In genomic region chr2:36148876-36149365, GRCm38 (mm10) we compare ENCODE assay signal across 30 mouse cellular contexts. TPM values are rescaled to one million over a fixed set of nuclear protein-coding genes. Genes with fewer than 3 reads are reported as not detected.
DNase-seq lines count a peak whose midpoint lies in the region; ATAC-seq and TF ChIP-seq lines count a peak whose summit lies in the region.
"Had no signal": no experiment of that assay in that cellular context is flagged by ENCODE, and none has a peak within 500 bp of the region (broad histone marks: within the 10 kb centered on the region; RNA-seq: fewer than 3 reads in every experiment).

No protein-coding gene starts in this region.

- H3K27ac ChIP-seq in heart, adult 2 months, result peak overlapping the region; percentile 34
- H3K27ac ChIP-seq in heart, embryonic 14.5 days (replicated peaks in 1 of 2; ENCODE audit: control insufficient read depth in 1 of 2, insufficient read depth in 1 of 2, low read depth in 2 of 2, low read length in 2 of 2), result peak overlapping the region; percentile 73 to 88
- H3K27ac ChIP-seq in embryonic facial prominence, embryonic 12.5 days, result peak overlapping the region; percentile 68
- H3K27ac ChIP-seq in heart, postnatal 0 days (ENCODE audit: low read depth), result peak overlapping the region; percentile 82
- H3K27ac ChIP-seq: embryonic facial prominence, embryonic 15.5 days; forebrain, embryonic 13.5 days; hindbrain, embryonic 13.5 days; left cerebral cortex, adult 2 months; limb, embryonic 12.5 days; liver, embryonic 15.5 days; midbrain, embryonic 10.5 days; midbrain, embryonic 15.5 days; neural tube, embryonic 15.5 days had no signal

- no peak for ATAC-seq in heart, embryonic 14.5 days (ENCODE audit: insufficient number of reproducible peaks, insufficient read depth, low FRiP score, low read depth)
- ATAC-seq in embryonic facial prominence, embryonic 12.5 days (ENCODE audit: insufficient number of reproducible peaks, insufficient read depth, low FRiP score, low TSS enrichment), result no peak; the same call in 1 of the 2 replicates
- peak; percentile 81 for ATAC-seq in heart, postnatal 0 days (ENCODE audit: insufficient read depth, low read depth)
- ATAC-seq: CD4-positive, CD25-positive, alpha-beta regulatory T cell, adult 4 months; forebrain, embryonic 13.5 days; intestine, embryonic 16.5 days; midbrain, embryonic 15.5 days had no signal

- TF ChIP-seq CTCF in heart, adult 2 months (IDR thresholded peaks at IDR 0.05), result no peak
- TF ChIP-seq CTCF in heart, postnatal 0 days (IDR thresholded peaks at IDR 0.05; ENCODE audit: low read depth), result no peak

- intact Hi-C loops in heart, adult 2 months (cut with DNase I), result no loop called here
- intact Hi-C loops in heart, postnatal 25 days (cut with DNase I), result no loop called here

- H3K9me3 ChIP-seq in heart, embryonic 14.5 days (ENCODE audit: control insufficient read depth, low read length), result no peaks in the 10 kb centered on the region
- no peaks in the 10 kb centered on the region for H3K9me3 ChIP-seq in embryonic facial prominence, embryonic 12.5 days
- H3K9me3 ChIP-seq in heart, postnatal 0 days (replicated peaks; ENCODE audit: control insufficient read depth, low read length), result no peaks in the 10 kb centered on the region
- H3K9me3 ChIP-seq: embryonic facial prominence, embryonic 15.5 days; forebrain, embryonic 13.5 days; hindbrain, embryonic 13.5 days; limb, embryonic 12.5 days; liver, embryonic 15.5 days; midbrain, embryonic 10.5 days; midbrain, embryonic 15.5 days; neural tube, embryonic 15.5 days had no signal

- no peak overlapping the region for H3K4me3 ChIP-seq in heart, adult 2 months
- H3K4me3 ChIP-seq in heart, embryonic 14.5 days (ENCODE audit: control insufficient read depth in 1 of 2, insufficient read depth in 1 of 2, low read depth in 1 of 2, low read length in 2 of 2), result no peak overlapping the region
- H3K4me3 ChIP-seq in embryonic facial prominence, embryonic 12.5 days, result no peak overlapping the region
- no peak overlapping the region for H3K4me3 ChIP-seq in heart, postnatal 0 days (ENCODE audit: low read depth, low read length)
- H3K4me3 ChIP-seq: embryonic facial prominence, embryonic 15.5 days; forebrain, embryonic 13.5 days; hindbrain, embryonic 13.5 days; left cerebral cortex, adult 2 months; limb, embryonic 12.5 days; liver, embryonic 15.5 days; midbrain, embryonic 10.5 days; midbrain, embryonic 15.5 days; neural tube, embryonic 15.5 days had no signal

- peak overlapping the region; percentile 33 for H3K4me2 ChIP-seq in heart, embryonic 14.5 days (ENCODE audit: low read length)
- peak overlapping the region; percentile 5; the same call in 1 of the 2 replicates for H3K4me2 ChIP-seq in embryonic facial prominence, embryonic 12.5 days (replicated peaks)
- H3K4me2 ChIP-seq in heart, postnatal 0 days (ENCODE audit: low read depth, low read length), result peak overlapping the region; percentile 2
- H3K4me2 ChIP-seq: embryonic facial prominence, embryonic 15.5 days; forebrain, embryonic 13.5 days; hindbrain, embryonic 13.5 days; limb, embryonic 12.5 days; liver, embryonic 15.5 days; lung, embryonic 14.5 days; midbrain, embryonic 15.5 days; neural tube, embryonic 15.5 days had no signal

- no peaks in the 10 kb centered on the region; the same call in none of the 2 replicates for H3K79me2 ChIP-seq in heart, adult 2 months (replicated peaks; ENCODE audit: control insufficient read depth, insufficient read depth, low read length)

- peaks cover 2% of the 10 kb centered on the region for H3K36me3 ChIP-seq in heart, adult 2 months (ENCODE audit: control insufficient read depth, insufficient read depth, low read length)
- H3K36me3 ChIP-seq in heart, embryonic 14.5 days (ENCODE audit: control insufficient read depth, insufficient read depth, low read length), result peaks cover 11% of the 10 kb centered on the region
- H3K36me3 ChIP-seq in embryonic facial prominence, embryonic 12.5 days, result peaks cover 7% of the 10 kb centered on the region
- H3K36me3 ChIP-seq in heart, postnatal 0 days (replicated peaks; ENCODE audit: control insufficient read depth, insufficient read depth, low read length), result peaks cover 8% of the 10 kb centered on the region

- TF ChIP-seq POLR2A in heart, adult 2 months (IDR thresholded peaks at IDR 0.05; ENCODE audit: insufficient read depth, low read depth, low read length), result no peak

- 57% methylated on average over 7 of the region's 7 CpGs for WGBS in heart, adult 2 months
- 32% methylated on average over 7 of the region's 7 CpGs for WGBS in heart, embryonic 14.5 days
- WGBS in embryonic facial prominence, embryonic 12.5 days, result 19% methylated on average over 7 of the region's 7 CpGs
- 32% methylated on average over 7 of the region's 7 CpGs for WGBS in heart, postnatal 0 days

- H3K27me3 ChIP-seq in heart, adult 2 months (ENCODE audit: control insufficient read depth, insufficient read depth, low read length), result no peaks in the 10 kb centered on the region
- no peaks in the 10 kb centered on the region for H3K27me3 ChIP-seq in heart, embryonic 14.5 days (ENCODE audit: control insufficient read depth, insufficient read depth, low read length)
- H3K27me3 ChIP-seq in embryonic facial prominence, embryonic 12.5 days, result no peaks in the 10 kb centered on the region
- H3K27me3 ChIP-seq in heart, postnatal 0 days (ENCODE audit: control insufficient read depth, insufficient read depth, low read length), result no peaks in the 10 kb centered on the region
- H3K27me3 ChIP-seq: embryonic facial prominence, embryonic 15.5 days; forebrain, embryonic 13.5 days; hindbrain, embryonic 13.5 days; limb, embryonic 12.5 days; liver, embryonic 15.5 days; midbrain, embryonic 15.5 days; neural tube, embryonic 15.5 days had no signal

- DNase-seq in heart, adult 2 months, result no peak
- DNase-seq in heart, postnatal 25 days (ENCODE audit: low spot score), result no peak
- no peak for DNase-seq in heart, adult 8-10 months (ENCODE audit: low spot score)
- DNase-seq in heart, postnatal 0 days (ENCODE audit: low spot score), result peak; percentile 37
- no peak for DNase-seq in layer of hippocampus, adult 9-11 months
- DNase-seq: adrenal gland, postnatal 14 days; cerebellum, adult 11 months; cerebellum, adult 9-10 months; cerebellum, postnatal 36 days; gastrocnemius, postnatal 10 days; kidney, adult 8-10 months; kidney, postnatal 14 days; lung, embryonic 14.5 days; retina, postnatal 1 day; right cerebral cortex, postnatal 14 days had no signal

- no peaks in the 10 kb centered on the region for H3K4me1 ChIP-seq in heart, adult 2 months (ENCODE audit: control insufficient read depth, insufficient read depth, low read length)
- peaks cover 6 to 16% of the 10 kb centered on the region in 2 experiments for H3K4me1 ChIP-seq in heart, embryonic 14.5 days (ENCODE audit: control insufficient read depth in 2 of 2, insufficient read depth in 2 of 2, low read length in 2 of 2)
- H3K4me1 ChIP-seq in embryonic facial prominence, embryonic 12.5 days, result peaks cover 30% of the 10 kb centered on the region
- H3K4me1 ChIP-seq in heart, postnatal 0 days (ENCODE audit: control insufficient read depth, insufficient read depth), result 0 out of 2 replicates have a peak, but pooled peaks cover 4% of the 10 kb centered on the region
- H3K4me1 ChIP-seq: embryonic facial prominence, embryonic 15.5 days; forebrain, embryonic 13.5 days; hindbrain, embryonic 13.5 days; liver, embryonic 15.5 days; midbrain, embryonic 10.5 days; midbrain, embryonic 15.5 days; neural tube, embryonic 15.5 days had no signal

- TF ChIP-seq EP300 in heart, adult 2 months (IDR thresholded peaks at IDR 0.05; ENCODE audit: insufficient read depth, low read depth, low read length), result no peak
- TF ChIP-seq EP300 in heart, postnatal 0 days (IDR thresholded peaks at IDR 0.05; ENCODE audit: low read depth), result no peak

- H3K9ac ChIP-seq in heart, adult 2 months (ENCODE audit: low read depth, low read length), result no peak overlapping the region
- peak overlapping the region; percentile 50 for H3K9ac ChIP-seq in heart, embryonic 14.5 days (ENCODE audit: low read length)
- no peak overlapping the region for H3K9ac ChIP-seq in embryonic facial prominence, embryonic 12.5 days
- no peak overlapping the region for H3K9ac ChIP-seq in heart, postnatal 0 days (replicated peaks; ENCODE audit: low read depth, low read length)
- H3K9ac ChIP-seq: embryonic facial prominence, embryonic 15.5 days; forebrain, embryonic 13.5 days; hindbrain, embryonic 13.5 days; limb, embryonic 12.5 days; liver, embryonic 15.5 days; lung, embryonic 14.5 days; midbrain, embryonic 15.5 days; neural tube, embryonic 15.5 days had no signal

RNA-seq across cellular contexts. Expression of gene Rbm18, which starts 12.3 kb away (rescaled TPM):
- total RNA-seq in heart, adult 2 months (2021), result 10 to 100 TPM; 31.7 to 33.9 TPM
- 15.4 and 33.0 TPM in 2 replicates for polyA plus RNA-seq in heart, adult 2 months (2012; rRNA removed)
- total RNA-seq in heart, postnatal 25 days (2021), result 10 to 100 TPM; 34.5 to 38.1 TPM
- 66.1 and 66.3 TPM in 2 replicates for polyA plus RNA-seq in heart, embryonic 14.5 days (2014; fragmentation: Nextera tagmentation; extraction: Ambion mirVana)
- total RNA-seq in heart, adult 8-10 months (2022), result 10 to 100 TPM; 31.0 to 37.1 (median 33.3) TPM
- polyA plus RNA-seq in embryonic facial prominence, embryonic 12.5 days (2016; fragmentation: Nextera tagmentation; extraction: Ambion mirVana), result 96.2 and 96.3 TPM in 2 replicates
- 54.6 and 60.5 TPM in 2 replicates for total RNA-seq in heart, postnatal 0 days (2014; rRNA removed; ENCODE audit: low replicate concordance)
- polyA plus RNA-seq in heart, postnatal 0 days (2015; fragmentation: Nextera tagmentation; extraction: Ambion mirVana), result 53.4 and 54.2 TPM in 2 replicates

RNA-seq across cellular contexts. Expression of gene Mrrf, which starts 12.7 kb away (rescaled TPM):
- total RNA-seq in heart, adult 2 months (2021), result 10 to 100 TPM; 36.2 to 46.8 TPM
- 70.1 and 71.7 TPM in 2 replicates for polyA plus RNA-seq in heart, adult 2 months (2012; rRNA removed)
- 10 to 100 TPM; 41.9 to 43.3 TPM for total RNA-seq in heart, postnatal 25 days (2021)
- 42.7 and 45.1 TPM in 2 replicates for polyA plus RNA-seq in heart, embryonic 14.5 days (2014; fragmentation: Nextera tagmentation; extraction: Ambion mirVana)
- total RNA-seq in heart, adult 8-10 months (2022), result 10 to 100 TPM; 40.5 to 44.0 (median 42.3) TPM
- 24.5 and 29.1 TPM in 2 replicates for polyA plus RNA-seq in embryonic facial prominence, embryonic 12.5 days (2016; fragmentation: Nextera tagmentation; extraction: Ambion mirVana)
- 22.5 and 38.5 TPM in 2 replicates for total RNA-seq in heart, postnatal 0 days (2014; rRNA removed; ENCODE audit: low replicate concordance)
- 29.7 and 37.0 TPM in 2 replicates for polyA plus RNA-seq in heart, postnatal 0 days (2015; fragmentation: Nextera tagmentation; extraction: Ambion mirVana)

RNA-seq across cellular contexts. Expression of gene Lhx6, which starts 43.7 kb away (rescaled TPM):
- 1 to 10 TPM; 2.0 to 4.7 TPM for total RNA-seq in heart, adult 2 months (2021)
- 2.7 and 3.2 TPM in 2 replicates for polyA plus RNA-seq in heart, adult 2 months (2012; rRNA removed)
- 1 to 10 TPM; 5.1 to 5.6 TPM for total RNA-seq in heart, postnatal 25 days (2021)
- 1.5 and 1.6 TPM in 2 replicates for polyA plus RNA-seq in heart, embryonic 14.5 days (2014; fragmentation: Nextera tagmentation; extraction: Ambion mirVana)
- total RNA-seq in heart, adult 8-10 months (2022), result 1 to 10 TPM; 2.5 to 6.0 (median 3.3) TPM
- polyA plus RNA-seq in embryonic facial prominence, embryonic 12.5 days (2016; fragmentation: Nextera tagmentation; extraction: Ambion mirVana), result 15.5 and 22.3 TPM in 2 replicates
- total RNA-seq in heart, postnatal 0 days (2014; rRNA removed; ENCODE audit: low replicate concordance), result 3.8 and 9.2 TPM in 2 replicates
- polyA plus RNA-seq in heart, postnatal 0 days (2015; fragmentation: Nextera tagmentation; extraction: Ambion mirVana), result 1.6 and 1.8 TPM in 2 replicates
- total RNA-seq: granulocyte monocyte progenitor cell, adult 5-6 weeks; megakaryocyte progenitor cell, adult 5-6 weeks had no signal
- polyA plus RNA-seq: CD4-positive, CD25-positive, alpha-beta regulatory T cell, adult 4 months had no signal
